Mouse (Mus musculus) gastrocnemius, postnatal 4 days (tissue): ENCODE results near the gene Lrrc74b. TPM values are rescaled to one million over a fixed set of nuclear protein-coding genes. Genes with fewer than 3 reads are reported as not detected.
"Not testable (repeated sequence)": the region's sequence is repeated elsewhere in the genome, so short reads cannot be mapped to it uniquely, and the experiment has no call there.

Experiments used
- DNase-seq, 2 experiments: peaks; one replicate each; pipeline ENCODE4 v3.0.0; 2021 to 2022; ENCODE audit warnings: low spot score in 2 of 2, mixed read lengths in 2 of 2
- total RNA-seq, 2 experiments: library from RNA; stranded (reverse); gene quantifications; 2 replicates each; pipeline ENCODE4 v1.2.3; 2021

The Lrrc74b gene
- total RNA-seq, 2 experiments from 2014 or later: 2.5 to 5.0 TPM

DNA sequence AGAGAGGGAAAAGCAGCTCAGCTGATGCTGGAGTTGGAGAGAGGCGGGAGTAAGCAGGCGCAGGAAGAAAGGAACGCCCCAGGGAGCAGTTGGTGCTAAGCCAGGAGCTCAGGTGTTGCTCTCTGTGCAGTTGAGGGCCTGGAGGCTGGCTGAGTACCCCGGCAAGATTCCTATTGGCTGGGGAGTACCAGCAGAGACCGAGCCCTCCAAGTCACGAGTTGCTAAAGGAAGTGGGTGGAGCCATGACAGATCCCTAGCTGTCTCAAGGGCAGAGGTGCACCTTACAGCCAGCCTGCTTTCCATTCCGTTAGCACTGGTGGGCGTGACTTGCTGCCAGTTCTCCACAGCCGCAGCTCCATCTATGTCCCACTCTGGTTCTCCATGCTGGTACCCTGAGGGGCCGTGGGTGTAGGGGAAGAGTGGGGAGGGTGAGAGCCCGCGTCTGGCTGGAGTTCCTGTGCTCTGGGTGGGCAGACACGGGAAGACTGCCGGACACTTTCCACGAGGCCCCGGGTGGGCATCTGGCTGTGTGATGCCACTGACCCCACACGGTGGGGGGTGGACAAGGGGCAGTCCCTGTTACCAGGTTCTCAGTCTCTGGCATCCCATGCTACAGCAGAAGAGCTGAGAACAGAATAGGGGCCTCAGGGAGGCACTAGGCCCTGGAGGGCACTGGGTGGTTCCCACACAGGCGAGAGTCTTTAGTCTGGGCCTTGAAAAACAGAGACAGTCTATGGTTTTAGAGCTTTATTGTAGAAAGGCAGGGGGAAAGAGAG, 6.9 kb downstream of the Lrrc74b start:
- no peak for DNase-seq

DNA sequence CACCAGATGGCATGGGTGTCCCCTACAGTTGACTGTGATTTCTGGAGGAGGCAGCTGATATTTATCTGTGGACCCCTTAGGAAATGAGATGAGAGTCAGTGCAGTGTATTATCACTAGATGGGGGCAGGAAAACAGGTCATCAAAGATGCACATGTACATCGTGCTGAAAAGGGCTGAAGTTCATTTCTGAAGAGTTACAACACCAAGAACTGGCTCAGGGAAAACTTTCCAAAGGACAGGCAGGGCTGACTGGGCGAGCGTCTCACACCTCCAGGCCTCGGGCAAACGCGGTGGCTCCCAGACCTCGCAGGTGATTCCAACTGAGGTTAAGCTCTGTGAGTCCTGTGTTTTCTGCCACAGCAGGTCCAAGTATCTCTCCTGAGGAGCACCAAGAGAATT, 8.2 kb downstream of the Lrrc74b start:
- no peak for DNase-seq

DNA sequence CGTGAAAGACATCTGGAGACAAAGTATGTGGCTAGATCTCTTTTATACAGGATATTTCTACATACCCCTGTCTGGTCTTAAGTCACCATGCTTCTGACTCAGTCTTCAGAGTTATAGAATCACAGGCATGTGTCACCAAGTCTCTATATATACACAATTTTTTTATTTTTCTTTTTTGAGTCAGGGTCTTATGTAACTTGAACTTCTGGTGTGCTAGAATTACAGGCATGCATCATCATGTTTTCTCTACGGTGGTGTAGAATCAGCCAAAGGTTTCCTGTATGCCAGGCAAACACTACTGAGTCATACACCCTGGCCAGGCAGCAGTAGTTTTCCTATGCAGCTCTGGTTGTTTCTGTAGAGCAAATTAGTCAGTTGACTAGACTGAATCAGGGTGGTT, 18.4 kb downstream of the Lrrc74b start:
- DNase-seq: no peak

DNA sequence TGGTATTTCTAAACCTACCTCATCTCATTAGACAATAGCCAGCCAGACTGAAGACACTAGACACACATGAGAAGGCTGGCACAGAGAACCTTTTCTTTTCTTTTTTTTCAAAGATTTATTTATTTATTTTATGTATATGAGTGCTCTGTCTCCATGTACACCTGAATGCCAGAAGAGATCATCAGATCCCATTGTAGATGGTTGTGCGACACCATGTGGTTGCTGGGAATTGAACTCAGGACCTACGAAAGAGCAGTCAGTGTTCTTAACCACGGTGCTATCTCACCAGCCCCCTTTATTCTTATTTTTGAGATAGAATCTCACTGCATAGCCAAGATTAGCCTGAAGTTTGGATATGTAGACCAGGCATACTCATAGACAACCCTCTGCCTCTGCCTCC, 24.5 kb downstream of the Lrrc74b start:
- no peak for DNase-seq

DNA sequence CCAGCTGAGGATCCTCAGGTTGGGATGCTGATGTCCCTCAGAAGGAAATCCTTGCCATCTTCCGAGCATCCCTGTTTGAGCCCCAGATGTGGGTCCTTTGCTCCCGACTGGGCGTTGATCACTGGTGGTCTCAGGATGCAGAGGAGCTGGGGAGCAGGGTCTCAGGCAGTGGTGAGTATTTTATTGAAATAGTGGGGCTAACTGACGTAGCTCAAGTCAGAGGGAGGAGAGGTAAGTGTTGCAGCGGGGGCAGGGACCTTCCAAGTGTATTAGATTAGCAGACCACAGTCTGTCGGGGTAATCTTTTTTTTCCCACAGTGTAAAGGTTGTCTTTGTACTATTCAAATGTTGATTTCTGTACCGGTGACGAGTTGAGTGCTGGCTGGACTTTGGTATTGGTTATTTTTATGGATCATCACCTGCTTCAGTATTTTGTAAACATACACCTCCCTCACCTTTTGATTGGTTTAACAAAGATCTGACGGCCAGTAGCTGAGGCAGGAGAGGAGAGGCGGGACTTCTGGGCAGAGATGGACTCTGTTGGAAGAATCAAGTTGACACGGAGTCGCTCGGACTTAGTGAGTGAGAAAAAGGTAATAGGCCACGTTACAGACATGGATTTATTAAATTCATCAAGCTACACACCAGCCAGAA, 28.2 kb downstream of the Lrrc74b start:
- no peak for DNase-seq

DNA sequence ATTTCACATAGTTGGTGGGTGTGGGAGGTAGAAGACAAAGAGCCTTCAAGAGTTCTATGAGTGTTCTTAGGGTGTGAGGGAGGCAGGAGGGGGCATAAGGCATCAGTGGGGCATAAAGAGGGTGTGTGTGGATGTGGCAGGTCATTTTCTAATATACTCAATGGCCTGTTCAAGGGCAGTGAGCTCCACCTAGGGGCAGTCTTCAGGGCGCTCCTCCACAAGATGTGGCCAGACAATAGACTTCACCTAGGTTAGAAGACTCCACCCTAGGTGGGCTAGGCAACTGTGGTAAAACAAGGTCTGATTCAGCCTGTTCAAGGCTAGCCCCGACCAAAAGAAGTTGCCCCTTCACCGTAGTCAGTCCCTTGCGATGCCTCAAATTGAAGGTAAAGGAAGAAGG, 28.8 kb downstream of the Lrrc74b start:
- no peak for DNase-seq

DNA sequence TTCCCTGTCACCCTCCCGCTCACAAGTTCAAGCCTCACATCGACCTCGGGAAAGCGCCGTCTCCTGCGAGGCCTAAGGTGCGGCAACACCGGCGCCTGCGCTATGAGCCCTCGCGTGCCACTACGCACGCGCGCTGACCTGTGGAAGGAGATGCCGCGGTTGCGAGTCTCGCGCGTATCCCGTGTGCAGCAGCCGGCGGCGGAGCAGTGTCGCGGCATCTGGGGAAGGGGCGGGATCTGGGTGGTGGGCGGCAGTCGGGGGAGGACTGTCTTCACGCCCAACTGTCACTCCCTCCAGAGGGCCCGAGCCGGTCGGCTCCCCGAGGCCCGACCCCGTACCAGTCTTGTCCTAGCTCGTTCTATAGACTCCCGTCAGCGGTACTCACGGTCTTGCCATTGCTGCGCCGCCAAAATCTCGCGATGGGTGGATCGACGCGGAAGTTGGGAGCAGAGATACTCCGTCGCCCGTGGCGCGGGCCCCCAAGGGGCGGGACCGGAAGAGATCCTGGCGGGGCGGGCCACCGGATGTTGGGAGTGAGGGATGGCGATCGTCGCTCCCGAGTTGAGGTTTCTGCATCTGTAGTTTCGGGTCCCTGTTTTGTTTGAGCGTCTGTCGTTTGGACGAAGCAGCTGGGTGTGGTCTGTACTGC, 30.3 kb downstream of the Lrrc74b start, which contains the start of gene Thap7:
Gene Thap7, minus strand, starts transcription at position 497 of the 649 bp plus-strand sequence.
- peak; percentile 98 for DNase-seq

DNA sequence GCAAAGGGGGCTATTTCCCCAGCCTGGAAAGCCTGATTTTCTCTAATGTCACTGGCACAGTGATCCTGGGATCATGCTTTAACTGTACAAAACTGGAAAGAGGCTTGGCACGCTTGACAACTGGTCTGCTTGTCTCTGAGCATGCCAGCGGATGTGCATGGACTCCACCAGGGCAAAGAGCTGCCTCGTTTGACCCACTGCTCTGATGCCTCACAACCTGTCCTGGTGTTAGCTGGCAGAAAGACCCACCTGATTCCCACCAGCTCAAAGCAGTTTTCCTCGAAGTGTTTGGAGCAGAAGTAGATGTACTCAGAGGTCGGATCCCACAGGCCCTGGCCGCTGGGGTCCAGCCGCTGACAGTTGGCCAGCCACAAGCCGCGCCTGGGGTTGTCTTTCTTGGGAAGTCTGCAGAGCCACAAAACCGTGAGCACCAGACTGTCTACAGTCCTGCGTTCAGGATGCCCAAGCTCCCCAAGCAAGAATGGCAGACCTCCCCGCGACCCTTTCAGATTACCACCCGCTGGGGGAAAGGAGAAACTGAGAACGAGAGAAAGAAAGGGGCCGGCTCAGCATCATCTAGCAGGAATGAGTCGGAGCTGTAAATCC, 31.0 kb downstream of the Lrrc74b start:
- peak in 1 of 2 experiments; percentile 39 for DNase-seq

DNA sequence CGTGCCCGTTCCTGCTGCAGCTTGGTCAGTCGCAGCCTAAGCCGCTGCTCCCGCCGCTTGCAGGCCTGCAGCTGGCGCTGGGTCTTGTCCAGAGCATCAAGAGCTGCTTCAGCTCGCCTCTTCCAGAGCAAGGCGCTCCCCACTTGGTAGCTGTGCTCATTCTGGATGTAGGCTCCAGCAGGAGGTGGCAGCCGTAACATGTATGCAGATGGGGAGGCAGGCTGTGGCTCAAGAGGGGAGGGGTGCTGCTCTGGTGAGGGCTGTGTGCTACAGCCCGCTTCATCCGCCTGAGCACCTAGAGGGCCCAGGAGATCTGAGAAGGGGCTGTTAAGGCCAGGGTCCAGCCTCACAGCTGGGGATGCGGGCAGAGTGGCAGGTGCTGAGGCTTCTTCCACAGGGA, 32.8 kb downstream of the Lrrc74b start:
- no peak for DNase-seq

DNA sequence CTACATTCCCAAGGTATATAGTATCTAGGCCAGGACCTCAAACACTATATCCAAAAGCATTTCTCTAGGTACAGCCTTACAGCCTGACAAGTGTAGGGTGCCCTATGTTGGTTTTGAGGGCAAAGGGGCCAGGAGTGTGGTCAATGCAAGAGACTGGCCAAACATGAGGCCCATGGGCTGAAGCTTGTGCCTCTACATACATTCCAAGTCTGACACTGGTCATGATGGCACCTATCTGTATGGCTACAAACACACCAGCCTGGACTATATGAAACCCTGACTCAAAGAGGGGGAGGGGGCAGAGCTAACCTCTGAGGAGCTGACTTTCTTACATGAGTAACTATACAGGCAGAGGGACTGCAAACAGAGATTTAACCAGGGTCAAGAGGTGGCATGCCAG, 33.4 kb downstream of the Lrrc74b start:
- DNase-seq: no peak

DNA sequence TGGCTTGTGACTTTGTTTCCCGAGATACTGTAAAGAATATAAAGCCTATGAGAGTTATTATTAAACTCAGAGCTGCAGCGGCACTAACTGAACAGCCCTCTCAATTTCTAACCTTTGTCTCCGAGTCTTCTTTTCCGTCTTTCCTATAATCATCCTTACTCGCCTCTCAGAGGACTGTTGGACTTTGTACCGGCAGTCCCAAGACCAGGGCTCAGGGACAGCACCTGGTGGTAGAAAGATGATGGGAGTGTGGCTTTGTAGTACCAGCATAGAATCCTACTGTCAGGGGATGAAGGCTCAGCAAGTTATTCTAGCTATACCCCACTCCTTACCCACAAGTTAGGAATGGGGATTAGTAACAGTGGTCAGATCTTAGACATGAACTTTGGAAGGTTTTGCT, 34.8 kb downstream of the Lrrc74b start:
- DNase-seq: no peak

DNA sequence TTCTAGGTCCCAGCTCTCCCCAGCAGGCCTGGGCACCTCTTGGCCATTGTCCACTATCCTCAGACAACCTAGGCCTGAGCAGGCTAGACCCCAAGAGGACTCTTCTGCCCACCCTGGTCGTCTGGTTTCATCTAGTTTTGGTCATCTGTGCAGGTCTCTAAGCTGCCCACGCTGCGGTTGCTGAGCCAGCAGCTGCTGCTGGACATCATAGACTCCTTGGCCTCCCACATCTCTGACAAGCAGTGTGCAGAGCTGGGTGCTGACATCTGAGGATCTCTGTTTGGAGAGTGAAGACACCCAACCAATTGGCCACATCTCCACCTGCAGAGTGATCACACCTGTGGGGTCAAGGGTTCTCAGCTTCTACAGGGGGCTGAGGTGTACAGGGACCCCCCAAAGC, 35.5 kb downstream of the Lrrc74b start:
- DNase-seq: no peak

DNA sequence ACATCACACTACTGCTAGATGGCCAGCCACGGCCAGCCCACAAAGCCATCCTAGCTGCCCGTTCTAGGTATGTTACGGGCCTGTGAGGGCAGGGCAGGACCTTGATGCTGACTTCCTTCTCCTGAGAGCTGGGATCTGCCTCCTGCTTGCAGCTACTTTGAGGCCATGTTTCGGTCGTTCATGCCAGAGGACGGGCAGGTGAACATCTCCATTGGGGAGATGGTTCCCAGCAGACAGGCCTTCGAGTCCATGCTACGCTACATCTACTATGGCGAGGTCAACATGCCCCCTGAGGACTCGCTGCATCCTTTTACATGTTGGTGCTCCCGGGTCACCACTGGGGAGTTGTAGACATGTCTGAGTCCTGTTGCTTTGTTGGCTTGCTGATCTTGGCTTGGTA, 36.9 kb downstream of the Lrrc74b start:
- DNase-seq: no peak

DNA sequence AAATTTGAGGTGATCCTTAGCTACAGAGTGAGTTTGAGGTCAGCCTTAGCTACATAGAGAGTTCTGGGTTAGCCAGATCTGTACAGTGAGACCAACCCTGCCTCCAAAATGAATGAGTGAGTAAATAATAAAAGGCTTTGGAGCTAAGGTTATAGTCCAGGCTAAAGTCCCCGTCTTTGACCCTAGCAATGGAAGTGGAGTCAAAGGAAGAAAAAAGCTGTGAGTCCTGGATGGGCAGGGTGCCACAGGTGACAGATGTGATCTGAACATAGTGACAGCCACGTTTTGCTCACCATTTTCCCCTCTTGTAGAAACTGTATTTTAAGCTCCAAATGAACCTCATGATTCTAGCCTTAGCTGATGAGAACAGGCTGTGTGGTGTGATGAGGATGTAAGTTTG, 42.1 kb downstream of the Lrrc74b start:
- no peak for DNase-seq

DNA sequence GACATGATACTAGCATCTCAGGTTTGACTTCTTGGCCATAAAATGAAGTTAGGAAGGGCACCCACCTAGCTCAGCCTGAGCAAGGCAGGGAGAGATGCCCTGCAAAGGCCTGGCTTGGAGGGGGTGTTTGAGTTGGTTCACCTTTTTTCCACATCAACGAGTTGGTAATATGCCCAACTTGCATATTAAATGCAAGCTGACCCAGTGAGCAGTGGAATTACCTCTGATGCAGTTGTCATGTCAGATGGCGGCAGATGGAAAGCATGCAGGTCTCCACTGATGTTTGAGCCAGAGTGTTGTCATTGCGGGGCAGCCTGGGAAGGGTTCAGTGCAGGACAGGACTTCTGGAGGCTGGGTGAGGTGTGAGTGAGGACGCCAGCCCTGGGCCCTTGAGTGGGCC, 49.6 kb downstream of the Lrrc74b start:
- no peak for DNase-seq

DNA sequence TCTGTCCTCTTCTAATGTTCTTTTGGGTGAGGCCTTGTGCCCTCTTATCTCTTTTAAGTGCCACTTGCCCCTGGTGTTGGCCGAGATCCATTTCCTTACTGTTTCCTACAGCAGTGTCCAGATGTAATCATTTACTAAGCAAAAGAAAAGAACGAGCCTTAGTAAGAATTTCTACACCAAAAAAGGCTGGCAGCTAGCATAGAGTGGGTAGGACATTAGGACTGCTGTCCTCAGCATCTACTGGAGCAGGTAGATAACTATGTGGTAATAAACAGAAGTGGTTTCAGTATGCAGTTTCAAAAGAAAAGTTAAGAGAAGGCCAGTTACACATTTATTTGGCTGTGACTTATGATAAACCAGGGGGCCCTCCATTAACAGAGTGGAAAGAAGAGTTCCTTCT, 50.4 kb downstream of the Lrrc74b start:
- no peak for DNase-seq

DNA sequence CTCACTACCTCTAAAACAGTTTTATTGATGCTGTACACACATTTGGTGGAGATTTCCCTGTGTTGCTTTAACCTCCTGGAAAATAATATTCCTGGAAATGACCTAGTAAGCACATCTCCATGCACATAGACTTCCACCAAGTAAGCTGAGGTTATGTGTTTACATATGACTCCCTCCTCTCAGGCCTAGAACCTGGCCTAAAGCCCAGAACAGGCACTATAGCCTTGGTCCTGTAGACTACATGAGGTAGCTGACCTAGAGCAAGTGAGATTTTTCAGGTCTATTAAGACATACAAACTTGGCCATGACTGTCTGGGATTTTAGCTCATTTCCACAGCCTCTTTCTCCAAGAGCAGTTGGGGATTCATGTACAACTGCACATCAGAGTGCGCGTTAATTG, 50.9 kb downstream of the Lrrc74b start:
- DNase-seq: no peak

DNA sequence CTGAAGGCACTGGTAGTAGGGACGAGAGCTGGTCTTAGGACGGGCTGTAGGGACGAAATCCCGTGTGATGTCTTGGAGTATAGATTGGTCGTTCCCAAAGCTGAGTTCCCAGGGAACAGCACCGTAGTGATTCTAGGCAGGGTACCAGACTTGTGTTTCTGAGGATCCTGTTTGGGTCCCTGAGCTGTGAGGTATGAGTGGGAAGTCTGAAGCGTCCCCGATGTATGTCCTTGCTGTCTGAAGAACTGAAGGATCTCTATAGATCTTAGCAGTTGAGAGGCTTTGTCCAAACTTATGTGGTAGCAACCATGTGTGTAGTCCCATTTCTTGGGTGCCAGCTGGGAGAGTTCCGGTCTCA, 51.8 kb downstream of the Lrrc74b start:
- DNase-seq: no peak

DNA sequence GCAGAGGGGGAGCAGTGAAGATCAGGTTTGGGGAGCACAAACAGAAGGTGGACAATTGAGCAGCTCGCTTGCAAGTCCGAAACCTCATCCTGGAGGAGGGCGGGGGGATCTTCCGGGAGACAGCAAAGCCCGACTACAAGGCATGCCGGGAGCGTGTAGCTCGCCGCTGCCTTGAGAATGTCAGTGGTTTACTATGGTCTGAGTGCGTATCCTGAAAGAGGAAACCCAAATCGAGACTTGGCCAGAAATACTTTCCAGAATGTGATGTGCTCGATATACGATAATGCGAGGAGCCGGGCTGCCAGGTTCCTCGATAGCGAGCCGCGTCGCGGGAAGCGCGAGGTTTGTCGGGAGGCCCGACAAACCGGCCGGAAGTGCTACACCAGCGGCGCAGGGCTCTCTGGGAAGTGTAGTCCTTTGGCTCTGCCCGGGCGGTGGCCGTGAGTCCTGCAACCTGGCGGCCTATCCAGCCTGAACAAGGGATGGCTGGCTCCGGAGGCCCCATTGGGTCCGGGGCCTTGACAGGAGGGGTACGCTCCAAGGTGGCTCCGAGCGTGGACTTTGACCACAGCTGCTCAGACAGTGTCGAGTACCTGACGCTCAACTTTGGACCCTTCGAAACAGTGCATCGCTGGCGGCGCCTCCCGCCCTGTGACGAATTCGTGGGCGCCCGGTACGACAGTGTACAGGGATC, 52.4 kb downstream of the Lrrc74b start, which contains the start of gene Lztr1:
Gene Lztr1, plus strand, starts transcription at position 143 of the 694 bp plus-strand sequence.
- peak; percentile 78 to 90 for DNase-seq

DNA sequence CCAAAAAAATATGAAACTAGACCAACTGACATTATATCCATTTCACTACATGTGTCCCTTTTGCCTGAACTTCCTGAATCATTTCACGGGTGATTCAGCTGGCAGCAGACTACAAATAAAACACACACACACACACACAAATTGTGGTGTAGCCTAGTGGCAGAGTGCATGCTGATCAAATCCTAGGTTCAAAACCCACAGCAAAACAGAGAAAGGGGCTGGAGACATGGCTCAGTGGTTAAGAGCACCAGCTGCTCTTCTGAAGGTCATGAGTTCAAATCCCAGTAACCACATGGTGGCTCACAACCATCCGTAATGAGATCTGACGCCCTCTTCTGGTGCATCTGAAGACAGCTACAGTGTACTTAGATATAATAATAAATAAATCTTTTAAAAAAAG, 53.0 kb downstream of the Lrrc74b start:
- DNase-seq: not testable (repeated sequence)

DNA sequence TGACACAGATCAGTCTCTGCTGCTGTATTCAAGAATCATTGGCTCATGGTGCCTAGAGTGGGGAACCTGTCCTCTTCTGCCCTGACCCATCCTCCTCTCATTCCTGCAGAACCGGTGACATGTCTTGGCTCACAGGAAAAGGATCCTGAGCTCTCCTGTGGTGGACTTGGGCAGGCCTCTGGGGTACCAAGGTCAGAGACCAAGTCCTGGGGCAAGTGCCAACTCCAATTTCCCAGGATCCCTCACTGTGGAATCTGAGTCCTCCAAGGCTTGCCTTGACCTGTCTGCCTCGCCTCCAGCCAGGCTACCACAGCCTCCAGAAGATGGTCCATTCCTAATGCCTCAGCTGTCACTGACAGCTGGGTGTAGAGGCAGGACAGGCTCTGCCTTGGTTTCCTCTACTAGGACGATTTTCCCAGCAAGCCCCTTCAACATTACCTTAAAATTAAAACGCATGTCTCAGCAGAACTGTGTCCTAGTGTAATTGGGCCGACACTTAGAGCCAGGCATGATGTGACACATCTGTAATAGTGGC, 54.0 kb downstream of the Lrrc74b start:
- DNase-seq: no peak
